Mouse (Mus musculus) lung, postnatal 36 days (tissue): ENCODE data around the gene Slc43a2.
A peak's percentile ranks its signal among the peaks of the same experiment; 100 is the strongest.

Experiments used
- DNase-seq: peaks from one replicate; pipeline ENCODE4 v3.0.0; 2022; ENCODE audit warnings: mixed read lengths

Slc43a2 gene

DNA sequence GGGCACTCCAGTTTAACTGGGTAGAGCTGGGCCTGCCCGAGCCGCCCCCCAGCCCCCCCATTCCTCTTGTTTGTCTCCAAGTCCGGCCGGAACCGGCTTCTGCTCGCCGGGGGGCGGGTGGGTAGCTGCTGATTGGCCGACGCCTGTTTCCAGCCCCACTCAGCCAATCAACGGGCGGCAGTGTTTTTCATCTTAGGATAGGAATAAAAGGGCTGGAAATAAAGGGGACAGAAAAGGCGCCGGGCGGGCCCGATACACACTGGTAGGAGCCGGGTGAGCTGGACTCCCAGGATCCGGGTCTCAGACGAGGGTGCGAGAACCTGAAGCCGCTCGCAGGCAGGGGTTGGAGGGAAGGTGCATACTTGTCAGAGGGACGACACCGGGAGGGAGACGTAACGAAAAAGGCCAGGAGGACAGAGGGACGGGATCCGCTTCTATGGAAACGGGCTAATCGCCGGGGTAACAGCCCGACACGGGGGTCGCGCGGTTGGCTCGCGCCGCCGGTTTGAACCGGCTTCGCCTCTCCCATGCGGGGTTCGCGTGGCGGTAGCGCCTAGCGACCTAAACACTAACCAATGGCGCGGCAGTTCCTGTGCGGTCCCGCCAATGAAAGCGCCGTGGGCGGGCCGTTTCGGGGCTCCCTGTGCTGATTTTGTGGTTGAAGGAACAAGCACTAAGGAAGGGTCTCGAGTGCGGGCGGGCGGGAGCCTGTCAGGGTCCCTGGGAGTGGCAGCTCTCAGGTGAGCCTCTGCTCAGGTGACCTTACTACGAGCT lies at the start of gene Slc43a2:
Gene Slc43a2, plus strand, starts transcription at position 226 of the 774 bp plus-strand sequence.
- DNase-seq = peak; percentile 97

DNA sequence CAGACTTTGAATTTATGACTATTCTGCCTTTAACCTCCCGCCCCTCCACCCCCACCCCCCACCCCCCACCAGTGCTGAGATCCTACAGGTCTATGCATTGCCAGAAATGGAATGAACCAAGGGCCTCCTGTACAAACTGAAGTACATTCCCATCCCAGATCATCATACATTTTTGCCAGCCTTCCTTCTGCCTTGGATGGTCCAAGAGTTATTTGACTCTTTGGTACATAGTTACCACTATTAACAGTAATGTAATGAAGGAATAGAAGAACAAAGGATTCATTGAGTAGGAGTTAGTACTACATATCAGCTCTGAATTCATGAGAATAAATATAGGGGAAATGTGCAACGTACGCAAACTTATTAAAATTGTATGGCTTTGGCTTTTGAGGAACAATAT lies 45.3 kb upstream of the Slc43a2 start:
- no peak for DNase-seq

- peak; percentile 99 for DNase-seq
These were observed 44.8 kb upstream of the Slc43a2 start, which contains the start of gene Prpf8 for GRCm38 (mm10) chr11:75486601-75487285. Prpf8 (plus strand) TSS chr11:75486816.

GRCm38 (mm10) chr11:75487496-75487895 lies 44.0 kb upstream of the Slc43a2 start:
- no peak for DNase-seq

DNA sequence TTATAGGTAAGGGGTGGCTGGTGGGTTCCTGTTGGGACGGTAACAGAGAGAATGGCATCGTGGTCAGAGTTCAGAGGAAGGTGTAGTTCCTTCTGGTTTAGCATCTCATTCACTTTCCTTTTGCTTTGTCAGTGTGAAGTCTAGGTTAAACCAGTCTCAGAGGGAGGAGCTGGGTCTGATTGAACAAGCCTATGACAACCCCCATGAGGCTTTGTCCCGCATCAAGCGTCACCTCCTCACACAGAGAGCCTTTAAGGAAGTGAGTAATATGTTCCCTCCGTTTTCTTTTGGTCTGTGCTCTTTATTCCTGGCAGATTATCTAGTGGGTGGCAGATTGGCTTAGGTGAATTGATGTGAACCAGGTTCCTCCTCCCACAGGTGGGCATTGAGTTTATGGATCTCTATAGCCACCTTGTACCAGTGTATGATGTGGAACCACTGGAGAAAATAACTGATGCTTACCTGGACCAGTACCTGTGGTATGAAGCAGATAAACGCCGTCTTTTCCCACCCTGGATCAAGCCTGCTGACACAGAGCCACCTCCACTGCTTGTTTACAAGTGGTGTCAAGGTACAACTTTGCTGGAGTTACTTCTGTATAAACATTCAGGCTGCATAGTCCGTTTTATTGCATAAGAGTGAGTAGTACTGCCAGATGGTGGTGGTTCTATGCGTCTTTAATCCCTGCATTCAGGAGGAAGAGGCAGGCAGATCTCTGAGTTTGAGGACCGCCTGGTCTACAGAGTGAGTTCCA lies 37.0 kb upstream of the Slc43a2 start:
- no peak for DNase-seq

DNA sequence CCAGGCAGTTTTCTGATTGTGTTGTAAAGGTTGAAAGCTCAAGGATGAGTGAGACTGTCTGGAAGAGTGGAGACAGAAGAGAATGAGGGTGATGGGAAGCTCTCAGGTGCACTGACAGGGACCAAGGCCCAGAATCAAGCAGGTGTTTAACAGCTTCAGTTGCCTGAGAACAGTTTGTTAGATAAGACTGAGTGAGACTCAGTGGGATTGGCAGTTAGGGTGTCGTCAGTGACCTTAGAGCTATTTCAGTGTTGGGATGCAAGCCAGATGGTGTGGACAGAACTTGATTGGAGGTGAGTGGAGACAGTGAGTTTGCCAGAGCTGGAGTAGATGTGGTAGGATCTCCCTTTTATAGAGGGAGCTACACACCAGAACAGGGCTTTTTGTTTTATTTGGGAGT lies 33.4 kb upstream of the Slc43a2 start:
- DNase-seq = no peak

DNA sequence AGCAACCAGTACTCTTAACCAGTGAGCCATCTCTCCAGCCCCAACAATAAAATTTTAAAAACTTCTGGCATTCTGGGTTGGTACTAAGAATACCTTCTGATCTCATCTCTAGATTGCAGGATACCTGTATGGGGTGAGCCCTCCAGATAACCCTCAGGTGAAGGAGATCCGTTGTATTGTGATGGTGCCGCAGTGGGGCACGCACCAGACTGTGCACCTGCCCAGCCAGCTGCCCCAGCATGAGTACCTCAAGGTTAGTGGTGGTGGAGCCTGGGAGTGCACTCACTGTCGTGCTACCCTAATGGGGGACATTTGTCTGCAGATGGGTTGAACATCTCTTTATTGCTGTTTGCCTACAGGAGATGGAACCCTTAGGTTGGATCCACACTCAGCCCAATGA lies 23.3 kb upstream of the Slc43a2 start:
- no peak for DNase-seq

DNA sequence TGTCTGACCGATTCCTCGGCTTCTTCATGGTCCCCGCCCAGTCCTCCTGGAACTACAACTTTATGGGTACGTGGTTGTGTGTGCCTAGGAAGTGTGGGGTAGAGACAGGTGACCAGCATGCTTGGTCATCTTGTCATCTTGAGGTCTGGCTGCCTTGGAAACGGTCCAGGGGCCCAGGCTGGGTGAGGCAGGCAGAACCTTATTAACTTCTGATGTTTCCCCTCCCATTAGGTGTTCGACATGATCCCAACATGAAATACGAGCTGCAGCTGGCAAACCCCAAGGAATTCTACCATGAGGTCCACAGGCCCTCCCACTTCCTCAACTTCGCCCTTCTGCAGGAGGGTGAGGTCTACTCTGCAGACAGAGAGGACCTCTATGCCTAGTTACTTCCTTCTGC lies 22.6 kb upstream of the Slc43a2 start:
- DNase-seq = peak; percentile 29

GRCm38 (mm10) chr11:75509741-75510626 lies 21.5 kb upstream of the Slc43a2 start, which contains the start of gene Rilp:
Rilp (plus strand) TSS chr11:75510094.
- peak; percentile 95 for DNase-seq

DNA sequence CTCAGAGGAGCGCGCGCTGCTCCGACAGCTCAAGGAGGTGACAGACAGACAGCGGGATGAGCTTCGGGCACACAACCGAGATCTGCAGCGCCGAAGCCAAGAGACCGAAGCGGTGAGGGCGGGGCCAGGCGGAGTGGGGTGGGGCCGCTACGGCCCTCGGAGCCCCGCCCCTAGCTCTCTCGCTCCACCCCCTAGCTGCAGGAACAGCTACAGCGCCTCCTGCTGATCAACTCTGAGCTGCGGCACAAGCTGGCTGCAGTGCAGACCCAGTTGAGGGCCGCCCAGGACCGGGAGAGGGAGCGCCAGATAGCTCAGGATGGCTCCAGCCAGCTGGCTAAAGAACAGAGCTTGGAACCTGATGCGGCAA lies 20.9 kb upstream of the Slc43a2 start:
- DNase-seq = peak; percentile 96

- peak; percentile 84 for DNase-seq
These were observed 20.3 kb upstream of the Slc43a2 start for GRCm38 (mm10) chr11:75511213-75511612.

GRCm38 (mm10) chr11:75512301-75513018 lies 19.0 kb upstream of the Slc43a2 start:
- DNase-seq = no peak

DNA sequence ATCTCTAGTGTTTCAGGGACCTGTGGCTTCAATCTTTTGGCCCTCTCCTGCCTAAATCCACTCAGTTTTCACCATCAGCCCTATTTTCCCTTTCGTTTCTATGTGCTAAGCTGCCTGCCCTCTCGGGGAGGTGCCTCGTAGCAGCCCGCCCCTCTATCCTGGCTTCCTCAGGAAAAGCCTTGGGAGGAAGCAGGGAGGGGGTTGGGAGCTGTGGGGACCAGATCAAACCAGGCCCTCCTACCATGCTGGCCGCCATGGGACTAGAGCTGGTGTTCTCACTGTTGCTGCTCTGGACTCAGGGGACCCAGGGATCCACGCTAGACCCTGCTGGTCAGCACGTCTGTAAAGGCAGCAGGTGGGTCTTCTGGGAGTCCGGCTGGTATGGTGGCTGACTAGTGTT lies 18.2 kb upstream of the Slc43a2 start, which contains the start of gene Scarf1:
Gene Scarf1, plus strand, starts transcription at position 205 of the 400 bp plus-strand sequence.
- DNase-seq = peak; percentile 90

GRCm38 (mm10) chr11:75515186-75515585 lies 16.3 kb upstream of the Slc43a2 start:
- DNase-seq = no peak

DNA sequence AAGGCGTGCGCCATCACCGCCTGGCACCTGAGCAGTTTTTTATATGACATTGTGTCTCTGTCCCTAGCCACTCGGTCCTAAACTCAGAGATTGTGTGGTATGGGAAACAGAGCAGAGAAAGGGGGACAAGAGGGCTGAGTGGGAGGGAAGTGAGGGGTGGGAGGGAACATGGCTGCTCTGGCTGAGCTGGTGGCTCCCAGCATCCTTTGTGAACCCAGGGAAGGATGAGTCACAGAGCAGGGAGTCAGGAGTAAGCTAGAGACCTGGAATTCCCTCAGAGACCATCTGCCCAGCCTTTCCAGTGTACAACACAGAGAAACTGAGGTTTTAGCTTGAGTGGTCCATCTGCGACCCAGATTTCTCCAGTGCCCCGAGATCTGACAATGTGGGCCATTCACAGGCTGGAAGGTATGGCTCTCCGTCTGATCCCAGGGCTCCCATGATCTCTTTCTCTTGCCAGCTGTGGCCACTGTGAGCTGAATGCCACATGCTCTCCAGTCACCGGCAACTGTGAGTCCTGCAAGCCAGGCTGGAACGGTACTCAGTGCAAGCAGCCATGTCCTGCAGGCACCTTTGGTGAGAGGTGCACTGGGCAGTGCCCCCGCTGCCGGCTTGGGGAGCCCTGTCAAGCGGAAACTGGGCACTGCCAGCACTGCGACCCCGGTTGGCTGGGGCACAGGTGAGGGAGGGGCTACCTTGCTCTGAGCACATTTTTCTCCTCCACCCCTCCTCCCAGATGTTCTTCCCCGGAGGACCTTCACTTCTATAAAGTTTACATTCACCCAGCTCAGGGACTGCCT lies 11.5 kb upstream of the Slc43a2 start:
- DNase-seq = no peak

GRCm38 (mm10) chr11:75521609-75522008 lies 9.9 kb upstream of the Slc43a2 start:
- peak; percentile 71 for DNase-seq

GRCm38 (mm10) chr11:75522793-75523192 lies 8.7 kb upstream of the Slc43a2 start:
- DNase-seq = no peak

DNA sequence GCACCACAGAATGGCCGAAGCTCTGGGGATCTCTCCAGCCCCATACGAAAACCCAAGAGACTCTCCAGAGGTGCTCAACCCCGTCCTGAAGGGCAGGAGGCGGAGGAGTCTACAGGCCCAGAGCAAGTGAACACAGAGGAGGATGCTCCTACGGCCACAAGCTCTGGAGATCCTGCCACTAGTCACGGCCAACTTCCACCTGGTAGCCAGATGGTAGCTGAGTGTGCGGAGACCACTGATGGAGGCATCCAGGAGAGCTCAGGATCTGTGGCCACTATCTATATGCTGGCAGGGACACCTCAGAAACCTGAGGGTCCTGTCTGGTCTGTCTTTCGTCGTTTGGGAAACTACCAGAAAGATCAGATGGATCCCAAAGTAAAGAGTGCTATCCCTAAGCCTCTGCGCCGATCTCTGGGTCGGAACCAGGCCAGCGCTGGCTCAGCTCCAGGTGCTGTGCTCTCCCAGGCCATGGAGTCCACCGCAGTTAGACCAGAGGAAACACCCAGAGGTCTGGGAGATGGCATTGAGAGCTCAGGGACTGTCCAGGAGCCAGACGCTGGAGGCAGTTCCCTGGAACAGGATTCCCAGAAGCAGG lies 5.9 kb upstream of the Slc43a2 start:
- DNase-seq = no peak

DNA sequence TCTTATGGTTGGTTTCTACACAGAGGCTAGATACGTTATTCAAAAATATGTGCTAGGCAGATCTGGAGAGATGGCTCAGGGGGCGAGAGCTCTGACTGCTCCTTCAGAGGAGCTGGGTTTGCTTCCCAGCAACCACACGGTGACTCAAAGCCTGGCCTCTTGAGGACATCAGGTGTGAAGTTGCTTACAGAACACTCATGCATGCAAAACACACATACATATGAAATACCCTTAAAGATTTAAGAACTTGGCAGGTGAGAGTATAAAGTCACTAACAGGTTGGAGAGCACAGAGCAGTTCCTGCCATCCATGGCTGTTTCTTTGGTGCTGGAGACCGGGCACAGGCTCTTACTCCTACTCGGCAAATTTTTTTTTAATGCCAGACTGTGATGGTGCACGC lies 4.6 kb upstream of the Slc43a2 start:
- no peak for DNase-seq

- DNase-seq = no peak
These were observed 1.7 kb upstream of the Slc43a2 start for GRCm38 (mm10) chr11:75529771-75530170.
